Mouse (Mus musculus) adrenal gland, postnatal 14 days (tissue): Measurements from ENCODE around the gene Fndc9. TPM values are rescaled to one million over a fixed set of nuclear protein-coding genes. Genes with fewer than 3 reads are reported as not detected.

Experiments used
- DNase-seq: peaks from one replicate; pipeline ENCODE4 v3.0.0; 2021; ENCODE audit warnings: mixed read lengths
- long read RNA-seq, 2 experiments: library from polyadenylated mRNA; stranded (forward); transcript quantifications; one replicate each; pipeline ENCODE4 v2.0.0; 2021
- total RNA-seq: library from RNA; stranded (reverse); gene quantifications from 2 replicates; pipeline ENCODE4 v1.2.3, GENCODE M21; 2021

Fndc9 gene
- not detected in 2 replicates for total RNA-seq
- long read RNA-seq, experiment 1, partial matches to known transcripts: 0 of 3 reads
- long read RNA-seq, experiment 1, other reads (novel, unspliced or antisense): 3 of 3 reads
- long read RNA-seq, experiment 2, partial matches to known transcripts: 0 of 5 reads
- long read RNA-seq, experiment 2, other reads (novel, unspliced or antisense): 5 of 5 reads

GRCm38 (mm10) chr11:46235334-46235733 lies at the start of gene Fndc9:
Gene Fndc9, plus strand, starts transcription at chr11:46235531.
- DNase-seq: no peak

- DNase-seq: no peak
Measured at GRCm38 (mm10) chr11:46188283-46188682, 47.0 kb upstream of the Fndc9 start.

- no peak for DNase-seq
Measured at GRCm38 (mm10) chr11:46194175-46194574, 41.2 kb upstream of the Fndc9 start.

GRCm38 (mm10) chr11:46200664-46201063 lies 34.7 kb upstream of the Fndc9 start:
- DNase-seq: no peak

- DNase-seq: no peak
Measured at GRCm38 (mm10) chr11:46201636-46202546, 33.4 kb upstream of the Fndc9 start.

- no peak for DNase-seq
Measured at GRCm38 (mm10) chr11:46202547-46202887, 32.8 kb upstream of the Fndc9 start.

GRCm38 (mm10) chr11:46204841-46205240 lies 30.5 kb upstream of the Fndc9 start:
- DNase-seq: no peak

GRCm38 (mm10) chr11:46205639-46206409 lies 29.5 kb upstream of the Fndc9 start:
- no peak for DNase-seq

GRCm38 (mm10) chr11:46209884-46210283 lies 25.4 kb upstream of the Fndc9 start:
- DNase-seq: no peak

- no peak for DNase-seq
Measured at GRCm38 (mm10) chr11:46211858-46212257, 23.5 kb upstream of the Fndc9 start.

GRCm38 (mm10) chr11:46213844-46214243 lies 21.5 kb upstream of the Fndc9 start:
- DNase-seq: no peak

GRCm38 (mm10) chr11:46214368-46215230 lies 20.7 kb upstream of the Fndc9 start:
- no peak for DNase-seq

- DNase-seq: peak; percentile 76
Measured at GRCm38 (mm10) chr11:46215354-46215753, 20.0 kb upstream of the Fndc9 start.

- DNase-seq: peak; percentile 51
Measured at GRCm38 (mm10) chr11:46216669-46217068, 18.7 kb upstream of the Fndc9 start.

- no peak for DNase-seq
Measured at GRCm38 (mm10) chr11:46217686-46218085, 17.6 kb upstream of the Fndc9 start.

GRCm38 (mm10) chr11:46218584-46218983 lies 16.7 kb upstream of the Fndc9 start:
- no peak for DNase-seq

GRCm38 (mm10) chr11:46219380-46219779 lies 16.0 kb upstream of the Fndc9 start:
- no peak for DNase-seq

GRCm38 (mm10) chr11:46220211-46220610 lies 15.1 kb upstream of the Fndc9 start:
- DNase-seq: no peak

- no peak for DNase-seq
Measured at GRCm38 (mm10) chr11:46223575-46223974, 11.8 kb upstream of the Fndc9 start.

GRCm38 (mm10) chr11:46225345-46225744 lies 10.0 kb upstream of the Fndc9 start:
- DNase-seq: no peak

- no peak for DNase-seq
Measured at GRCm38 (mm10) chr11:46230184-46230583, 5.1 kb upstream of the Fndc9 start.

GRCm38 (mm10) chr11:46232803-46233202 lies 2.5 kb upstream of the Fndc9 start:
- DNase-seq: no peak
